Mouse (Mus musculus): ENCODE results near the gene Pim2. TPM values are rescaled to one million over a fixed set of nuclear protein-coding genes. Genes with fewer than 3 reads are reported as not detected.
"Not testable (repeated sequence)": the region's sequence is repeated elsewhere in the genome, so short reads cannot be mapped to it uniquely, and the experiment has no call there.

The Pim2 gene
- polyA plus RNA-seq, 1 experiment, result 47.9 TPM

DNA sequence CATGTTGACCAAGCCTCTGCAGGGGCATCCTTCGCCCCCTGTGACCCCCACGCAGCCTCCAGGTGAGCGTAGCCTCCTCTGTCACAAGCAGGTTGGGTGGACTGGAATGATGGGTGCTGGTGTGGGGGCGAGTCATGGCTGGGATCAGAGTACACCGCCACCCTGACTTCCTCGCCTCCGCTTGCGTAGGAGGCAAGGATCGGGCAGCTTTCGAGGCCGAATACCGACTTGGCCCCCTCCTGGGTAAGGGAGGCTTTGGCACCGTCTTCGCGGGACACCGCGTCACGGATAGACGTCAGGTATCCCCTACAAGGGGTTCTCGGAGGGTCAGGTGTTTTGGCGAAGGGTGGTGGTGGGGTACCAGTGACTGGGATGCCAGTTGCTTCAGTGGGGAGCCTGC is 433 bp downstream of the Pim2 start:
- no peaks in the 10 kb centered on the region for H3K4me1 ChIP-seq (ENCODE audit: control insufficient read depth, insufficient read depth, low read length)
- H3K27ac ChIP-seq (ENCODE audit: insufficient read depth, low read length), result peak overlapping the region; percentile 76
- H3K27me3 ChIP-seq (ENCODE audit: control insufficient read depth, insufficient read depth, low read length), result no peaks in the 10 kb centered on the region
- H3K4me3 ChIP-seq (replicated peaks; ENCODE audit: insufficient read depth, low read depth, low read length), result peak overlapping the region; percentile 81
- TF ChIP-seq POLR2A (IDR thresholded peaks at IDR 0.05; ENCODE audit: borderline replicate concordance, insufficient read depth, low read length), result no peak
- TF ChIP-seq CTCF (IDR thresholded peaks at IDR 0.05; ENCODE audit: borderline replicate concordance, insufficient read depth, low read depth, low read length), result no peak
- 9% methylated on average over 21 of the region's 21 CpGs for WGBS
- DNase-seq, result peak; percentile 53 to 61

DNA sequence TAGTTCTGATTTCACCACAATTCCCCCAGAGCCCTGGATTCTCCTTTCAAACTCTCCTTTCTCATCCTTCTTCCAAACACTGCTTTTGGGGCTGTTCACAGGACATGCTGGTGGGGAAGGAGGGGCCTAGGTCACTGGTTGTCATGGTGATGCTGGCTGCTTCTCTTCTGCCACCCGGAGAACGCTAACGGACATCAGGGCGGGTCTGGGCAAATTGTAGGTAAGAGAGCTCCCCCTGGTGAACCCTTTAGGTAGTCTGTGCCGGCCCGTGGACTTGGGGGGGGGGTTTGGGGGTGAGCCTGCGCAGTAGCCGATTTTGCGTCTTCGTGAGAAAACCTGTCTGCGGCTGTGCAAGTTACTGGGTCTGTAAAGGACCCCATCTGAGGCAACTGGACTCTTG is 1.8 kb downstream of the Pim2 start:
- WGBS, result 9% methylated on average over 11 of the region's 11 CpGs
- peak; percentile 71 to 85 for DNase-seq
- H3K27ac ChIP-seq (ENCODE audit: insufficient read depth, low read length), result 0 out of 2 replicates have a peak overlapping the region, but pooled peaks have one; percentile 39
- H3K4me3 ChIP-seq (replicated peaks; ENCODE audit: insufficient read depth, low read depth, low read length), result peak overlapping the region; percentile 81
- H3K4me1 ChIP-seq (ENCODE audit: control insufficient read depth, insufficient read depth, low read length), result no peaks in the 10 kb centered on the region
- H3K27me3 ChIP-seq (ENCODE audit: control insufficient read depth, insufficient read depth, low read length), result no peaks in the 10 kb centered on the region
- TF ChIP-seq CTCF (IDR thresholded peaks at IDR 0.05; ENCODE audit: borderline replicate concordance, insufficient read depth, low read depth, low read length) (peak; percentile 57; the same call in 1 of the 2 replicates), POLR2A (IDR thresholded peaks at IDR 0.05; ENCODE audit: borderline replicate concordance, insufficient read depth, low read length) (no peak)

DNA sequence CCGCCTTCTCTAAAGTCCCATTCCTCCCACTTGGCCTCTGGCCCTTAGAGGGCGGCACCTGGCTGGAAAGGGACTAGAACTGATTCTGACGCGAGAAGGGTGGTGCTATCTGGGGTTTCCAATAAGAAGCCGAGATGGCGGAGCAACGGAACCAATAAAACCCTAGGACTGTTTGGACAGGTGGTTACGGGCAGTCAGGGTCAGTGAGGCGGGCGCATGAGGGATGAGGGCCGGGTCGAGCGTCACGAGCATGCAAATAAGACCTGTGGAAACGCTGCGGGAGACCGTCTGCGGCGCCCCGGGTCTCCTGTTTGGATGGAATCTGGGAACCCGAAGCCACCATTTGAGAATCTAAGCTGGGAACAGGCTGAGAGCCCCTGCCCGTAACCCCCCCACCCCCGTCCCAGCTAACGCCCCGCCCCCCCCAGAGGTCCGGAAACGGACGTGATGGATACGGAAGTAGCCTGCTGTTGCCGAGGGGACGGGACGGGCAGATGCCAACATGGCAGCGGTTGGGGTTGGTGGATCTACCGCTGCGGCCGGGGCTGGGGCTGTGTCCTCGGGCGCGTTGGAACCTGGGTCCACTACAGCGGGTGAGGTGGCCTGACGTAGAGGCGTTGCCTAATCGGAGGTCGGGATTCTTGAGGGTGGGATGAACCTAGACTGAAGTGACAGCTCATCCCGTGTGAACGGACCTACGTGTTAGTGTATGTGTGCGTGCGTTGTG is 5.9 kb downstream of the Pim2 start, which contains the start of gene Slc35a2:
Gene Slc35a2, plus strand, starts transcription at position 188 of the 727 bp plus-strand sequence.
- H3K27ac ChIP-seq (ENCODE audit: insufficient read depth, low read length), result peak within 1 kb of the TSS; percentile 94
- peak within 1 kb of the TSS; percentile 99 for H3K4me3 ChIP-seq (replicated peaks; ENCODE audit: insufficient read depth, low read depth, low read length)
- no peaks in the 10 kb centered on the region for H3K27me3 ChIP-seq (ENCODE audit: control insufficient read depth, insufficient read depth, low read length)
- peak; percentile 85 to 92 for DNase-seq
- TF ChIP-seq POLR2A (IDR thresholded peaks at IDR 0.05; ENCODE audit: borderline replicate concordance, insufficient read depth, low read length) (peak; percentile 58), CTCF (IDR thresholded peaks at IDR 0.05; ENCODE audit: borderline replicate concordance, insufficient read depth, low read depth, low read length) (no peak)
- no peaks in the 10 kb centered on the region for H3K4me1 ChIP-seq (ENCODE audit: control insufficient read depth, insufficient read depth, low read length)
- WGBS, result 5% methylated on average over 41 of the region's 49 CpGs

DNA sequence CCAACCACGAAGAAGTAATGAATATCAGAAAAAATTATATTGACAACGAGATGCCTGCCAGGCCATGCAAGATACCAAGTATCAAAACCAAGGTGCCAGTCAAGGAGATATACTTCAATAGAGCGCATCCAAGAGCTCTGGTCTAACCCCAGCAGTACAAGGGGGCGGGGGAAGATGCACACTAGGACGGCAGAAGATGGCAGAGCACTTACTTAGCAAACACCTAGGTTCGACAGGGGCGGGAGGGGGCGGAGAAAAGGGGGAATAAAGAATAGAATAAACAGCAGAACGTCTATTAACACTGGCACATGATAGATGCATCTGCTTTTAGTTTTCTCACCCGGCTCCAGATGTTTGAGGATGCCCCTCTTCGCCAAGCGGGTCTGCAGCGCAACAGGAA is 20.1 kb downstream of the Pim2 start:
- H3K4me3 ChIP-seq (replicated peaks; ENCODE audit: insufficient read depth, low read depth, low read length), result peak overlapping the region; percentile 95
- DNase-seq, result no peak
- H3K27ac ChIP-seq (ENCODE audit: insufficient read depth, low read length), result peak overlapping the region; percentile 99; the same call in 1 of the 2 replicates
- TF ChIP-seq CTCF (IDR thresholded peaks at IDR 0.05; ENCODE audit: borderline replicate concordance, insufficient read depth, low read depth, low read length) (no peak), POLR2A (IDR thresholded peaks at IDR 0.05; ENCODE audit: borderline replicate concordance, insufficient read depth, low read length) (no peak)
- 24% methylated on average over 13 of the region's 13 CpGs for WGBS
- no peaks in the 10 kb centered on the region for H3K4me1 ChIP-seq (ENCODE audit: control insufficient read depth, insufficient read depth, low read length)
- no peaks in the 10 kb centered on the region for H3K27me3 ChIP-seq (ENCODE audit: control insufficient read depth, insufficient read depth, low read length)

DNA sequence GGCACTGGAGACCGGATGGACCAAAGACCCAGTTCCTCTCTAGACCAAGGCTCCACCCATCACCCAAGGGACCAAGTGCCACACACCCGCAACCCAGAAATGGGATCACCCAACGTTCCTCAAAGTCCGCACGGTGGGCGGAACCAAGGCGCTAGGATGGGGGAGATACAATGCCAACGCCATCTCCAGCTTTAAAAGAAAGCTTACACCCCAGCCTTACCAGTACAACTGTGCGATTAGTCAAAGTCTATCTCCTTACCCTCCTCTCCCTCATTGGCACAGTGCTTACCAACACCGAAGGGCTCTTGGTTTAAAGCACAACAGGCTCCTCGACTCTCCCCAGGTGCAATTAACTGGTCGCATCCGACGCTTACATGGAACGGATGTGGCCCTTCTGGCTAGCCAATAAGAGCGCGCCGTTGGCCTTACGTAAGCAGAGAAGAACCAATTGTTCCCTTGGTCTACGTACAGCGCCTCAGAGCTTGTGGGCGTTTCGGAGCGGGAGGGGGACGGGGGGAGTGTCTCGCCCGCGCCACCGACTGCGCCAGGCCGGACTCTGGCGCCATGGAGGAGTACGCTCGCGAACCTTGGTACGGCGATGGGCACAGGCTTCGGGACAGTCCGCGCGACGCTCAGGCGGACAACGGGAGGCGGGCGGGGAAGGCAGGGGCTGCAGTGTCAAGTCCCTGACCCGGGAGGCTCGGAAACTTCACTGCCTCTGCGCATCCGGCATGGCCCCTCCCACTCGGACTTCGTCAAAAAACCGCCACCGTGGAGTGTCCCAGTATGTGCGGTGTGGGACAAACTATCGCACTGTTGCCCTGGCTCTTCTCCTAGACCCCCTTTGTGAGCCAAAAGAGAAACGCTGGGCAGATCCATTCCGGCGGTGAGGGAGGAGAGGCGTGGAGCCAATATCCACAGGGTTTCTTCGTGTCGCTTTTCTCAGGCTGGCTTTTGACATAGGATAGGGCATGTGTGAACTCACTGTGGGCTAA is 21.1 kb downstream of the Pim2 start, which contains the start of the genes Pqbp1 and Timm17b:
Gene Pqbp1, minus strand, starts transcription at position 390 of the 995 bp plus-strand sequence.
Gene Timm17b, plus strand, starts transcription at position 478 of the 995 bp plus-strand sequence.
- peak within 1 kb of the TSS; percentile 99 for H3K27ac ChIP-seq (ENCODE audit: insufficient read depth, low read length)
- peak within 1 kb of the TSS; percentile 95 for H3K4me3 ChIP-seq (replicated peaks; ENCODE audit: insufficient read depth, low read depth, low read length)
- H3K27me3 ChIP-seq (ENCODE audit: control insufficient read depth, insufficient read depth, low read length), result no peaks in the 10 kb centered on the region
- peak; percentile 88 to 94 for DNase-seq
- no peaks in the 10 kb centered on the region for H3K4me1 ChIP-seq (ENCODE audit: control insufficient read depth, insufficient read depth, low read length)
- WGBS, result 4% methylated on average over 59 of the region's 62 CpGs
- TF ChIP-seq CTCF (IDR thresholded peaks at IDR 0.05; ENCODE audit: borderline replicate concordance, insufficient read depth, low read depth, low read length) (no peak), POLR2A (IDR thresholded peaks at IDR 0.05; ENCODE audit: borderline replicate concordance, insufficient read depth, low read length) (peak; percentile 79)

DNA sequence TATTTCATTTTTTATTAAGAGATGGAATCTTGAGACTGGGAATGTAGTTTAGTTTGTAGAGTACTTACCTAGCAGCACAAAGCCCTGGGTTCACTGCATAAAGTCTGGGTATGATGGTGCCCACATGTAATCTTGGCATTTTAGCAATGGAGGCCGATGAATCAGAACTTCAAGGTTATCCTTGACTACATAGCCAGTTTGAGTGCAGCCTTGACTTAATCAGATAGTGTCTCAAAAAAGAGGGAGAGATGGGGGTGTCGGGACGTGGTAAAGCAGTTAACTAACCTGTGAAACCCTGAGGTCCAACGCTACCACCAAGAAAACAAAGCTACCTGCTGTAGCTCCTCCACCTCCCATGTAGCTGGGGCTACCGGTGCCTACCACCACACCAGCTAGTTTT is 26.4 kb downstream of the Pim2 start:
- no peaks in the 10 kb centered on the region for H3K4me1 ChIP-seq (ENCODE audit: control insufficient read depth, insufficient read depth, low read length)
- no peak overlapping the region for H3K4me3 ChIP-seq (replicated peaks; ENCODE audit: insufficient read depth, low read depth, low read length)
- WGBS, result 92% methylated on average over 5 of the region's 5 CpGs
- no peaks in the 10 kb centered on the region for H3K27me3 ChIP-seq (ENCODE audit: control insufficient read depth, insufficient read depth, low read length)
- TF ChIP-seq CTCF (IDR thresholded peaks at IDR 0.05; ENCODE audit: borderline replicate concordance, insufficient read depth, low read depth, low read length) (no peak), POLR2A (IDR thresholded peaks at IDR 0.05; ENCODE audit: borderline replicate concordance, insufficient read depth, low read length) (no peak)
- DNase-seq, result no peak
- no peak overlapping the region for H3K27ac ChIP-seq (ENCODE audit: insufficient read depth, low read length)

DNA sequence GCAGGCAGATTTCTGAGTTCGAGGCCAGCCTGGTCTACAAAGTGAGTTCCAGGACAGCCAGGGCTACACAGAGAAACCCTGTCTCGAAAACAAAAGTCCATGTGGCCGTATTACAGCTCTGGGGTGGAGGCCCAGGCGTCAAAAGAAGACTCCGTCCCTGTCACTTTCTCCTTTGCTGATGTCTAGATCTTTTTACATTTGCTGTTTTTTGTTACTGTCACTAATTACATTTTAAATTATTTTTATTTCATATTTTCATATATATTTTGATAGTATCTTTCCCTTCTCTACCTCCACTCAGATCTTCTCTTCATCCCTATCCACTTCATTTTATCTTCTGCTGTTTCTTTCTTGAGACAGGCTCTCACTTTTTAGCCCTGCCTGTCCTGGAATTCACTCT is 29.7 kb downstream of the Pim2 start, which contains the start of gene Gm10491:
Gene Gm10491, minus strand, starts transcription at position 101 of the 400 bp plus-strand sequence.
- no peak for DNase-seq
- H3K4me3 ChIP-seq (replicated peaks; ENCODE audit: insufficient read depth, low read depth, low read length), result no peak within 1 kb of the TSS
- WGBS, result 91% methylated on average over 5 of the region's 5 CpGs
- TF ChIP-seq POLR2A (IDR thresholded peaks at IDR 0.05; ENCODE audit: borderline replicate concordance, insufficient read depth, low read length) (no peak), CTCF (IDR thresholded peaks at IDR 0.05; ENCODE audit: borderline replicate concordance, insufficient read depth, low read depth, low read length) (no peak)
- no peaks in the 10 kb centered on the region for H3K27me3 ChIP-seq (ENCODE audit: control insufficient read depth, insufficient read depth, low read length)
- no peak within 1 kb of the TSS for H3K27ac ChIP-seq (ENCODE audit: insufficient read depth, low read length)
- no peaks in the 10 kb centered on the region for H3K4me1 ChIP-seq (ENCODE audit: control insufficient read depth, insufficient read depth, low read length)

DNA sequence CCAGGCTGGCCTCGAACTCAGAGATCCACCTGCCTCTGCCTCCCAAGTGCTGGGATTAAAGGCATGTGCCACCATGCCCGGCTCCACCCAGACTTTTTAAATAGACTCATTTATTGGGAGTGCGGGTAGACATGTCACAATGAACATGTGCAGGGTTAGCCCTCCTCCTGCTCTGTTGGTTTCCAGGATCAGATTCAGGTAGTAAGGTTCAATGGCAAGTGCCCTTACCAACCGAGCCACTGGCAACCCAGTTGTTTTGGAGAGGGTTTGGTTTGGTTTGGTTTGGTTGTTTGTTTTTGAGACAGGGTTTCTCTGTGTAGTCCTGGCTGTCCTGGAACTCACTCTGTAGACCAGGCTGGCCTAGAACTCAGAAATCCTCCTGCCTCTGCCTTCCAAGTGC is 31.2 kb downstream of the Pim2 start, which contains the start of gene Gm10490:
Gene Gm10490, plus strand, starts transcription at position 301 of the 400 bp plus-strand sequence.
- WGBS, result 91% methylated on average over 4 of the region's 4 CpGs

More for the DNA sequence above, 31.2 kb downstream of the Pim2 start, which contains the start of gene Gm10490:
- not testable (repeated sequence) for DNase-seq; H3K27me3 ChIP-seq (ENCODE audit: control insufficient read depth, insufficient read depth, low read length); H3K4me1 ChIP-seq (ENCODE audit: control insufficient read depth, insufficient read depth, low read length); H3K4me3 ChIP-seq (replicated peaks; ENCODE audit: insufficient read depth, low read depth, low read length); H3K27ac ChIP-seq (ENCODE audit: insufficient read depth, low read length)
